Mouse (Mus musculus): ENCODE measurements at regions not wholly inside any gene's neighbourhood (a gene's known extent, or its start where the extent isn't known, plus 50 kb on each side); places are given as distances from the start of the nearest gene placed in this dataset.

DNA sequence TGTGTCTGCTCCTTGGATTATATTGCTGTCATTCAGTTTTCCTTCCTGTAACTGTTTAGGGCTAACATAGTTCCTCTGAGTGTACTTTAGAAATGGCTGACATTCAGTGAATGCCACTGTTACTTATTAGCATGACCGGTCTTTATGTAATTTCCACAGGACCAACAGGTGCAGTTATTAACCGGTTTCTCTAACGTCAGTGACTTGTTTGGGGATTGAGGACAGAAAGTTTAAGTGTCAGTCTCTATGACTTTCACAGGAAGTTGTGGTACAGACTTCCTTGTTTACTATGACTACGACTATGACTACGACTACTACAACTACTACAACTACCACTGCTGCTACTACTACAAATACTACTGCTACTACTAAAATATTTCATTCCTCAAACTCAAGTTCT is 170.4 kb upstream of the Ptger4 start:
- DNase-seq, result no peak

- no peak for DNase-seq
Measured at GRCm38 (mm10) chr15:5416031-5416430, 172.0 kb upstream of the Ptger4 start.

GRCm38 (mm10) chr15:5426641-5427040 is 182.7 kb upstream of the Ptger4 start:
- DNase-seq, result no peak

DNA sequence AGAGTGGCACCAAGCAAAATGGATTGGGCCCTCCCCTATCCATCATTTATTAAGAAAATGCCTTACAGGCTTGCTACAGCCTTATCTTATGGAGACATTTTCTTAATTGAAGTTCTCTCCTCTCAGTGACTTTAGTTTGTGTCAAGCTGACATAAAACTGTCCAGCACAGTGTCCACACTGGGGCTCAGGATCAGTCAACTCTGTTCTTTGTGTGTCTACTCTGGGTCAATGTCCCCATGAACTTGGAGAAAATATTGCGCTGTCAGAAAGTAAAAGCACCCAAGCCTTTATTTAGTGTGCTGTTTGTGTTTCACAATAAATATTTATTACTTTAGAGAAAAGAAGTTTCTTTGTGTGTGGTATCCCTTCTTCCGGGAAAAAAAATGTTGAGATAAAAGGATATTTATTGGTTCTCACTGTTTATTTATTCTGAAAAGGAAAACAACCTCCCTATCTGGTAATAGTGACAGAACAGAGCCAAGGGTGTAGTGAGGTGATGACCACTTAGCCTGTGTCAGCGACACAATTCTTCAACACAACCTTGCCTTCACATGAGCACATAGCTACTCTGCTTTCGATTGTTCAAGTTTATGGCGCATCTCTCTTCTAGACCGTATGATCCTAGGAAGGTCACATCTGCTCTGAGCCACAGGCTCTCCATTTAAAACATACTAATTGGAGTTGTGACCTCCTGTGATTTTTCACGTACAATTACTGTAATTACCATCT is 183.5 kb upstream of the Ptger4 start:
- DNase-seq, result no peak

- DNase-seq, result no peak
Measured at GRCm38 (mm10) chr15:5432018-5432417, 188.0 kb upstream of the Ptger4 start.

DNA sequence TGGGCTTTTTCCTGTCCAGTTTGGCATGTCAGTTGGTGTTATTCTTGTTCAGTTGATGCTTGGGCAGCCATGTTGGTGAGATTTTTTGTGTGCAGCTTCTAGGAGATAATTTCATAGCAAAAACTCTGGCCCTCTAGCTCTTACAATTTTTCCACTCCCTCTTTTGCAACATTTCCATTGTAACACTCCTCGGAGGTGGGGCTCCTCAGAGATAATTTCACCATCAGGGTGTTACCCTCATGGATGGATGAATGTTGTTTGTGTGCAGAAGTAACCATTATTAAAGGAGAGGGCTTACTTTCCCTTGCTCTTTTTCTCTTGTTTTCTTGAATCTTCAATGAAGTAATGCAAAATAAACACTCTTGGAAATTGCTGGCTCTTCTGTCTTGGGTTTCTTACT is 193.0 kb upstream of the Ptger4 start:
- no peak for DNase-seq

DNA sequence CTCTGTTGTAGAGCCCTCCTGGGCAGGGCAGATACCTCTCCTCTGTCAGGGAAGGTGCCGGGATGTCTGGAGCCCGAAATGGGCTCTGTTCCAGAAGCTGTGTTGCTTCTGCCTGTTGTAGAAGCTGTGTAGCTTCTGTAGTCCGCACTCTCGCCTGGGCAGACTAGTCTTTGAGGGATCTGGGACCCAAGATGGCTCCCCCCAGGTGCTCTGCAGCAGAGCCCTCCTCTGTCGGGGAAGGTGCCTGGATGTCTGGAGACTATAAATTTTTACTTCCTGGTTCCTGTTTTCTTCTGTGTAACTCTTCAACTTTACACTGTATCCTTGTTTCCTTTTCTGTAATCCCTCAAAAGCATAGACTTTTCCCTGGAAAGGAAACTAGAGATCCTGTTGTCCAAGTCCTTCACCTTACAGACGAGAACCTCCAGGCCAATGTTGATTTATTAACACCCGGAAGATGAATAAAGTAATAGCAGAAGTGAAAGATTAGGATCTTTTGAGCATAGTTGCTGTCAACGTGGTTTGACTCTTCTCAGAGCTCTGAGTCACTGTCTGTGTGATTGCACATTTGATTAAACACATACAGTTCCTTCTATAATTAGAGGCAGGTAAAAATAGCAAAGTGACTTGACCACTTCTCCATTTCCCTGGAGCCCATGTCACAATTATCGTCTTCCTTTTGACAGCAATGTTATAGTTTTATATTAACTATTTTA is 202.2 kb upstream of the Ptger4 start:
- DNase-seq, result no peak

- no peak for DNase-seq
Measured at GRCm38 (mm10) chr15:5446756-5447314, 202.8 kb upstream of the Ptger4 start.

DNA sequence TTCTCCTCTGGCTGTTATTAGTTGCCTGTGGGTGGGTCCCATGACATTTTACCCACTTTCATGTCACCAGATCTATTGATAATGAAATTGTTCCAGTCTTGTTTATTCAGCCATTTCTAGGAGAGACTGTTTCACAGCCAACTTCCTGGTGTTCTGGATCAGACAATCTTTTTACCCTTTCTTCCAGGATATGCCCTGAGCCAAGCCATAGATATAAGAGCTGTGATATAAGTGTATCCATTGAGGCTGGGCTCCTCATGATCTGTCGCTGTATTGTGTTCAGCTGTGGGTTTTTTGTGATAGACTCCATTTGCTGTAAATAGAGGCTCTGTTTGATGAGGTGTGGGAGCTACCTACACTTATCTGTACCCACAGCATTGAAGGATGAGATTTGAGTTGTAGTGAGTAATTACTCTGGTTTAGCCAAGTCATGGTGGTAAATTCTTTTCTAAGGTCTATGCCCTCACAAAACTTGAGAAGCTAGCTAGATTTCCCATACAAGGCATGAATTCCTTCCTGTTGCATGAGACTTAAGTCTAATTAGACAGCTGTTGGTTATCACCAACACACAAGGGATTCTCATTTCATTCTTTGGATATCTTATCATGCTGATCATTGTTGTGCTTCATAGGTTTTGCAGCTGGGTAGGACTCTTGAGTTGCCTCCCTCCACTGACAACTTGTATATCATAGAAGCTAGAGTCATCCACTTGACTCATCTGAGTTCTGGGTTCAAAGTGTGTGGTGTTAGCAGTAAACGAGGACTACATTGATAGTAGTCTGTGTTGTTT is 203.9 kb upstream of the Ptger4 start:
- DNase-seq, result no peak

DNA sequence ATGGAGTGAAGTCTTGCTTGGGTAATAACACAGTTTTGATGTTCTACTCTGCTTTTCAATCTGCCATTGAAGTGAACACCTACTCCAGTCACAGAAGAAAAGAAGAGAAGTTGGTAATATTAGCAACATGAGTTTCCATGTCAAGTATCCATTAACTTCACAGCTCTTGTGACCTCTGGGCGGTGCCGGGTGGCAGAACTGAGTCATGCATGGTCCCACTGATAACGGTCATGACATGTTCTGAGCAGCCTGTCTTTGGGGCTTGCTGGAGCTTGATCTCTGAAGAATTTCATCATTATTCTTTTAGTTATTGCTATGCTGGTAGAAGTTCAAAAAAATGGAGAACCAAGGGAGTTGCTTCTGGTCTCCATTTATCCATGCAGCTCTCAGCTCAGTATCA is 215.1 kb upstream of the Ptger4 start:
- DNase-seq, result no peak

- no peak for DNase-seq
Measured at GRCm38 (mm10) chr15:5459580-5459979, 215.6 kb upstream of the Ptger4 start.

DNA sequence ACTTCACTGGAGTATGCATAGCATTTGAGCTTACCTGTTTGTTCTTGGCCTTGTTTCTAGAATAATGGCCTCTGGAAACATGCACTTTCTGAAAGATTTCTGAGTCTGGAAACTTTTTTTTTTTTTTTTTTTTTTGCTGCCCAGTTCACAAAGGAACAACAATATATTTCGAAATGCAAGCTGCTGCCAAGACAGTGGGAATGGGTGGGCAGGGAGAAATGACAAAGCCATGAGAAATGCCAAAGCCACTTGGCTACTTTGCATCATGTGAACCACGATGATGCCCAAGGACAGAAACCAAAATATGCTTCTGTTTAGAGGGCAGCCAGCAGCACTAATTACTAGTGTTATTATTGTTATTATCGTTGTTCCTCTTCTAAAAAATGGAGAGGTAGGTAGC is 218.7 kb upstream of the Ptger4 start:
- DNase-seq, result no peak

DNA sequence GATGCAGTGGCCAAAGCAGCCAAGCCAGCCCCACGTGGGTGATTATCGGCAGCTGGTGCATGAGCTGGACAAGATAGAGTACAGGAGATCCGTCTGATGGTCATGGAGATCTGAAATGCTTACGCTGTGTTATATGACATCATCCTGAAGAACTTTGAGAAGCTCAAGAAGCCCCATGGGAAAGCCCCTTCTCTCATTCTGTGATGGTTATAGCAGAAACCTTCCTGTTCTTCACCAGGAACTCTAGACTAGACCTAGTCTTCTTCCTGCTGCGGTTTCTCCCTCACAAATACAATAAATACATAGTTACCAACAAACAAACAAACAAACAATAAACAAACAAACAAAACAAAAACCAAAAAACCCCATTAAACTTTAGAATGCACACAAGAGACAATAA is 220.7 kb upstream of the Ptger4 start:
- no peak for DNase-seq

- DNase-seq, result no peak
Measured at GRCm38 (mm10) chr15:5468535-5469073, 224.6 kb upstream of the Ptger4 start.

DNA sequence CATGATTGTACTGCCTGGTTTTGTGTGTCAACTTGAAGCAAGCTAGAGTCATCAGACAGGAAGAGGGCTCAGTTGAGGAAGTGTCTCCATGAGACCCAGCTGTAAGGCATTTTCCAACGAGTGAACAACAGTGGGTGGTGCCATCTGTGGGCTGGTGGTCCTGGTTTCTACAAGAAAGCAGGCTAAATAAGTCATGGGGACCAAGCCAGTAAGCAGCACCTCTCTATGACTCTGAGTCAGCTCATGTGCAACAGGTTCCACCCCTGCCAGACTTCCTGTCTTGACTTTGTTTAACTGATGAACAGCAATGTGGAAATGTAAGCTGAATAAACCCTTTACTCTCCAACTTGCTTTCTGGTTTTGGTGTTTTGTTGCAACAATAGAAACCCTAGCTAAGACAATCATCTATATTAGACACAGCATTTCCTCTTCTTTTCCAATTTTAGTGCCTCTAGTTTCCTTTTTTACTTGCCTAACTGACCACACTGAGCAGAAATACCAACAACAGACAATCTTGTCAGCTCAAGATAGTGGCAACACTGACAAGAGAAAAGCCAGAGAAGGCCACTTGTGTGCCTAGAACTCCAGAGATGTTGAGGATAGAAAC is 231.5 kb upstream of the Ptger4 start:
- no peak for DNase-seq

DNA sequence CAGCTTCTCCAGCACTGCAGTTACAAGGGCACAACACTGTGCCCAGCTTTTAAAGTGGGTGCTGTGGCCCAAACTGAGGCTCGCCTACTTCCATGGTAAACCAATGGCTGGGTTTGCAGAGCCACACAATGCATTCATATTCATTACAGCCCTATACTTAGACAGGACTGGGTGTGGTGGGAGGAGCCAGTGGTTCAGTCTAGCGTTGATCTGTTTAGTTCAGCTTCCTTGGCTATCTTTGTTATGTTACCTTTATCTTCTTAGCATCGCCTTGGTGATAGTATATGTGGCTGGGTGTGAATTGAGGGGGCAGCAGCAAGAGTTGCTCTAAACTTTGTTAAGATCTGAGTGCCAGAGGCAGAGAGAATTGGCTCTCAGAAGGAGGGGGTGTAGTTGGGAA is 249.3 kb upstream of the Ptger4 start:
- no peak for DNase-seq

DNA sequence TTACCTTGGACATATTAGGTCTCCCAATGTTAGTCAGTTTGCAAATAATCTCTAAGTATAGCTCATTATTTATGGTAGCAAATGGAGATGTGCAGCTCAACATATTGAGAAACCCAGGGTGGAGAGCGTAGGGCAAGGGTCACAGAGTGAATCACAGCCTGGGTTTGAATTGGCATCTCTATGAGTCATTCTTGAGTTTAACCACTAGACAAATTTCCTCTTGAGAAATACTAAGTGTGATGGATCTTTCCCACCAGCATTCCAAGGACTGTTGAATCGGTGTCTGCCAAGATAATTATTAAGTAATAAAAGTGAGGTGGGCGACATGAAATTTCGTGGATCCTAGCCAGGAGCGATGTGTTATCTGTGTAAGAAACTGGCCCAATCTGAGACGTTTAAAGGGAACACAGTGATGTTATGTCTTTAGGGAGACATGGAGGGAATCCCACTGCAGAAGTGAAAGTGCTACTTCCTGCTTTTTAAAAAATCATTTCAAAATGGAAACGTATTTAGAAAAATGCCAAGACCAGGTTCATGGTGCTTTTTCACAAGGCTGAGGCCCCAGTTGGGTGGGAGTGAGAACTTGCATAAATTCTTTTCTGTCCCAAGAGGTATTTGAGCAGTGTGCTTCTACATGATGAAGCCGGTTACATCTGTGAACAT is 251.3 kb upstream of the Ptger4 start:
- DNase-seq, result no peak

- no peak for DNase-seq
Measured at GRCm38 (mm10) chr15:5495954-5496353, 252.0 kb upstream of the Ptger4 start.

- no peak for DNase-seq
Measured at GRCm38 (mm10) chr15:5504502-5504901, 260.5 kb upstream of the Ptger4 start.

- DNase-seq, result no peak
Measured at GRCm38 (mm10) chr15:5506848-5507544, 263.0 kb upstream of the Ptger4 start.

GRCm38 (mm10) chr15:5507545-5507913 is 263.5 kb upstream of the Ptger4 start:
- no peak for DNase-seq

DNA sequence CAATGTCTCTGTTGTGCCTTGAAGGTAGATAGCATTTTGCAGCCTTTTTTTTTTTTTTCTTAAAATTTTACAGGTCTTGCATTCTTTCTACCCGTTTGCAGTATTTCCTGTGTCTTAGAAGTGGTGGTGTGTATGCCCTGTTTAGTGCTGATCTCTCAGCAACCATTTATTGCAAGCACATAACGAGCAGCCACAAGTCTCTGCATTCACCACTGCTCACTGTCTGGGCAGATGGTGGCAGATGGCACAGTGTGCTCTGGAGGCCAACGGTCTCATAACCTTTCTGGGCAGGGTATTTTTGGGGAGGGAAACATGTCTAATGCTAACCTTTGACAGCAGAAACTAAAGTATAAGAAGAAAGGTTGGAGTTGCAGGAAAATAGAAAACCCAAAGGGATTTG is 266.1 kb upstream of the Ptger4 start:
- DNase-seq, result no peak
